Mouse (Mus musculus) layer of hippocampus, adult 18-20 months (tissue): Measurements from ENCODE around the gene Cit. TPM values are rescaled to one million over a fixed set of nuclear protein-coding genes. Genes with fewer than 3 reads are reported as not detected.

Experiments used
- DNase-seq, 2 experiments: peaks; one replicate each; pipeline ENCODE4 v3.0.0; 2022; ENCODE audit warnings: low spot score in 2 of 2
- total RNA-seq, 2 experiments: library from RNA; stranded (reverse); gene quantifications; 2 replicates each; pipeline ENCODE4 v1.2.3; 2021

The Cit gene
- total RNA-seq, 2 experiments from 2014 or later, result 59.8 to 72.5 TPM

- no peak for DNase-seq
These were observed 184.0 kb downstream of the Cit start for GRCm38 (mm10) chr5:116029071-116029470.

- no peak for DNase-seq
These were observed 185.6 kb downstream of the Cit start for GRCm38 (mm10) chr5:116030566-116031189.

GRCm38 (mm10) chr5:116031190-116031577, 186.1 kb downstream of the Cit start:
- DNase-seq, result peak; percentile 57 to 62

GRCm38 (mm10) chr5:116036465-116036864, 191.4 kb downstream of the Cit start:
- no peak for DNase-seq

GRCm38 (mm10) chr5:116037731-116038130, 192.7 kb downstream of the Cit start:
- no peak for DNase-seq

GRCm38 (mm10) chr5:116039706-116040105, 194.6 kb downstream of the Cit start:
- DNase-seq, result no peak

- no peak for DNase-seq
These were observed 197.2 kb downstream of the Cit start for GRCm38 (mm10) chr5:116042241-116042640.

GRCm38 (mm10) chr5:116045581-116045980, 200.5 kb downstream of the Cit start:
- no peak for DNase-seq

GRCm38 (mm10) chr5:116046246-116046645, 201.2 kb downstream of the Cit start:
- DNase-seq, result no peak

- no peak for DNase-seq
These were observed 203.2 kb downstream of the Cit start for GRCm38 (mm10) chr5:116048321-116048720.

GRCm38 (mm10) chr5:116049821-116050220, 204.7 kb downstream of the Cit start:
- DNase-seq, result no peak

- no peak for DNase-seq
These were observed 207.1 kb downstream of the Cit start for GRCm38 (mm10) chr5:116052171-116052570.

GRCm38 (mm10) chr5:116052826-116053225, 207.7 kb downstream of the Cit start:
- DNase-seq, result no peak

Other genes with a start within 250 kb of the Cit start
- 100 to 1,000 TPM in 1 of 2 experiments, 10 to 100 TPM in 1; 97.7 to 100 TPM for gene Rab35, start 213.4 kb upstream of the Cit start, total RNA-seq
- 100 to 1,000 TPM; 131 to 139 TPM for gene Bicdl1, start 113.7 kb upstream of the Cit start, total RNA-seq
- gene Prkab1, start 179.2 kb downstream of the Cit start, total RNA-seq, result 10 to 100 TPM; 18.1 to 20.3 TPM
- not detected for gene Tmem233, start 238.0 kb downstream of the Cit start, total RNA-seq